Mouse (Mus musculus): ENCODE measurements around the gene Olfr66.

Olfr66 gene

GRCm38 (mm10) chr7:103886152-103886551 is at the start of gene Olfr66:
TSS of gene Olfr66 (minus strand) at chr7:103886252.
- no peak for DNase-seq (ENCODE audit: low spot score)

- no peak for DNase-seq (ENCODE audit: low spot score)
Observed at GRCm38 (mm10) chr7:103934264-103934663, 48.2 kb upstream of the Olfr66 start, which contains the start of gene Olfr632. TSS of gene Olfr632 (plus strand) at chr7:103934347.

DNA sequence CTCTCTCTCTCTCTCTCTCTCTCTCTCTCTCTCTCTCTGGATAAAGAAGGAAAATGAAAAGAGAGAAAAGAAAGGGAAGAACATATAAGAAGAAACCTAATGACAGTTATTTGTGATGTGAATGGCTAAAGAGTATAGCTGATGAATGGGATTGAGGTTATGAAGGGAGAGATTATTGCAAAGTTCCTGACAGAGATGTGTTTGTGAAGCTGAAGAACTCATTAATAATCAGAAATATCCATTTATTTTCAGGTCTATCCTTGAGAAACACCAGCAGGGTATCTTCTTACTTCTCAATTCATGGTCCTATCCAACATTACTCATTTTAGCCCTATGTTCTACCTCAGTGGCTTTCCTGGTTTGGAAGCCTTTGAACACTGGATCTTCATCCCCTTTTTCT is 42.5 kb upstream of the Olfr66 start, which contains the start of gene Olfr631:
TSS of gene Olfr631 (plus strand) at position 301 of the 400 bp plus-strand sequence.
- no peak for DNase-seq (ENCODE audit: low spot score)

DNA sequence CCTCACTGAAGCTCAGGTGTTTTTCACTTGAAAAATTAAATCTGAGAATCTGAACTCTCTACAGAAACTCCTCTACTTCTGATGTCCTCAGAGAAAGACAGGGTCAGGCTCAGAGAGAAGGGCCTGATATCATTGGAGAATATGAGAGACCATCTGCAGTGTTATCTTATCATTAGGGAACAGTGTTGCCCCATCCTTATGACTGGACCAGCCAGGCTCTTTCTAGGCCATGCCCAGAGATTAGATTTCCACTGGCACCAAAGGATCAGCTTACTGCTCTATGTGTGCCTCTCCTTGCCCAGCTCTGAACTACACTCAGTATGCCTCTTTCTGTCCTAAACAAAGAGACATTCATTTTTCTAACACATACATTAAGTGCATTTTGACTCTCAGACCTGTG is 29.3 kb upstream of the Olfr66 start:
- no peak for DNase-seq (ENCODE audit: low spot score)

DNA sequence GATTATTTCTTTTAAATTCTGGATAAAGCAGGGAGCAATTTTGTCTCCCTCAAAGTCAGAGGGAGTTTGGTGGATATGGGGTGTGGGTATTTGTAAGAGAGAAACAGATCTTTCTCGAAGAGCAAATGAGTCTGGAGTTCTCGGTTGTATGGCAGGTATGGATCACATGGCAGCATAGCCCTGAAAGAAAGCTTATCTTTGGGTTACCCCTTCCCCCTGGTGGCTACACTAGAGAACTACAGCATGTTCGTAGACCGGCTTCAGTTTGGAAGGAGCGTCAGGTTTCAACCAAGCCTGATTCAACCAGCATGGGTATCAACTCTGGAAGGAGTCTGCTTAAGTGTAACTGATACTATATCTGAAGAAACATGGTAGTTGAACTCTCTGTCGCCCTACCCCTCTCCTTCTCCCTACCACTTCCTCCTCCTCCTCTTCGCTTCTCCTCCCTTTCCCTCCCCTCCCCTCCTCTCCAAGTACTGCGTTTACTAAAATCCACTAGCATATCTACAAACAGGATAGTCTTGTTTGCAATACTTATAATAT is 27.0 kb upstream of the Olfr66 start:
- no peak for DNase-seq (ENCODE audit: low spot score)

DNA sequence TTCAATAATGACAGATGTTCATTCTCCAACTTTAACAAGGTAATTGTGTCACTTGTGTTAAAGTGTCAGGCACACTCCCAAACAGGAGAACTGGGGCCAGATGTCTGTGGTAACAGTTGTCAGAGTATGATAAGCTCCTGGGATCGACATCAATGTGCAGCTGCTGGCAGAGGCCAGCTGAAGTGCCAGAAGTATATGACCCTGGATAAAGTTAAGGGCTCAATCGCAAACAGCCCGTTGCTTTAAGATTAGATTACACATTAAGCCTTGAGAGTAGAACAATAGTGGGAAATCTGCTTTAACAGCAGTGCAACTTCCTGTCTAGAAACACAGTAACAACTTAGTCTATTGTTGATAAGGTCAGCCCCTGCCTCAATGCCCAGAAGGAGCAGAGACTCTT is 24.0 kb upstream of the Olfr66 start:
- no peak for DNase-seq (ENCODE audit: low spot score)

GRCm38 (mm10) chr7:103903187-103903586 is 17.1 kb upstream of the Olfr66 start, which contains the start of gene Olfr65:
TSS of gene Olfr65 (plus strand) at chr7:103903487.
- DNase-seq (ENCODE audit: low spot score), result no peak

DNA sequence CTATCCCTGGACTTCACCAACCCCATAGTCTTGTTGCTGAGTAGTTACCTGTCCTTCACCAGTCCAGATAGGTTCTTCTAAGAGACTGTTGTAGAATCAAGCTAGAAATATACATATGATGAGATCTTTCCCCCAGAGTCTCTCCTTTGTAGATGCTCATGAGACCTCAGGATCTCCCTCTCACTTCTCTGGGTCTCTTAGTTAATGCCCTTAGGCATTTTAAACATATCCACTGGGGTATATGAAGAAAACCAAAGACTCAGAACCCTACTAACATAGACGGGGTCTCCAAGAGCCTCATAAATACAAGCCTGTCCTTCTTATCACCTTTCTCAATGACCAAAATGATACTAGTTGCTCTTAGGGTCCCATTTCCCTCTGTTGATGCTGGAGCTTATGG is 8.3 kb upstream of the Olfr66 start, which contains the start of gene Olfr64:
TSS of gene Olfr64 (minus strand) at position 101 of the 400 bp plus-strand sequence.
- no peak for DNase-seq (ENCODE audit: low spot score)

DNA sequence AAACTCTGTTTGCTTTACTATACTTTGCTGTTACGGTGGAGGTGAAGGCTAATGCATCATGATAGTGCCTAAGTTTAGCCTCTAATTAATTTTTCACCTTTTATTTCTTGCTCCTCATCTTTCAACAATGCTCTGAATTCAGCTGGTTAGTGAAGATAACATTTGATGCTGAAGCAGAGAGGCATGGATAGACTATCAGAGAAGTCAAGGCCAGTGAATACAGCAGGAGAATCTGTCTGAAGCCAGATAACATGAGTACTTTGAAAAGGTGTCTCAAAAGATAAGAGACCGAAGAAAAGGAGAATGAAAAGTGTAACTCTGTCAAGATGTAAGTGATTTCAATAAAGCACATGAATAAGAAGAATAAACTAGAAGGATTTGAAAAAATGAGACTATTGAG is 9.0 kb downstream of the Olfr66 start:
- no peak for DNase-seq (ENCODE audit: low spot score)

- DNase-seq (ENCODE audit: low spot score), result no peak
Observed at GRCm38 (mm10) chr7:103874451-103874850, 11.6 kb downstream of the Olfr66 start.

DNA sequence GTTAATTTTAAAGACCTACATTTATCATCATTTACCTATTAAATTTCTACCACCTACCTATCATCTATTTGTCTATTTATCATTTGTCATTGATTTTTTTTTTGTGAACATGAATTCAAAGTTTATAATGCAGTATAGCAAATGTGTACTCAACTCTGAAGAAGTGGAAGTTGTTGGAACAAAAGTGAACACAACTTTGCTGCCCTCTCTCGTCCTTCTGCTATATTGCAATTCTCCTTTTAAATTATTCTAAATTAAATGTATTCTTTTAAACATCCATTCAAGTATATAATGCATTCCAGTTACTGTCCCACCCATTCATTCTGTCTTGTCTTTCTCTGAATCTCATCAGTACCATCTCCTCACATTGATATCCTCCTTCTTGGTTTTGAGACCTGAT is 13.0 kb downstream of the Olfr66 start:
- DNase-seq (ENCODE audit: low spot score), result no peak

GRCm38 (mm10) chr7:103870667-103871066 is 15.4 kb downstream of the Olfr66 start:
- DNase-seq (ENCODE audit: low spot score), result no peak

GRCm38 (mm10) chr7:103865716-103866115 is 20.3 kb downstream of the Olfr66 start:
- no peak for DNase-seq (ENCODE audit: low spot score)

- no peak for DNase-seq (ENCODE audit: low spot score)
Observed at GRCm38 (mm10) chr7:103861531-103861930, 24.5 kb downstream of the Olfr66 start.

DNA sequence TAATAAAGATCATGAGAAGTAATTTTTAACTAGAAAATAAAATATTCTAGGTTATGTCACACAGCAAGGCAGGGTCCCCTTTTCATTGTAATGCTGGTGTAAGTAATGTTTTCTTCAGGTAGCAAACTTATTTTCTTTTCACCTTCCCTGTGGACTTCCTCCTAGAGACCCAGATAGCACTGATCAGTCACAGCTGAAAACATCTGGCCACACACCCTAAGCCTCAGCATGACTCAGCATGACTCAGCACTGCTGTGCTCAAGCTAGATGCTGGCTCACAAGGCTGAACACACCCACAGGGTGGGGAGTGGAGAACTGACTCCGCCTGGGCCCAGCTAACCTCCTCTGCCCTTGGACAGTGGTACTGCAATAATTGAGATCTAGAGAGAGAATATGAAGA is 25.2 kb downstream of the Olfr66 start:
- DNase-seq (ENCODE audit: low spot score), result peak; percentile 22

- no peak for DNase-seq (ENCODE audit: low spot score)
Observed at GRCm38 (mm10) chr7:103859076-103859475, 27.0 kb downstream of the Olfr66 start.

- no peak for DNase-seq (ENCODE audit: low spot score)
Observed at GRCm38 (mm10) chr7:103854669-103855068, 31.4 kb downstream of the Olfr66 start.

DNA sequence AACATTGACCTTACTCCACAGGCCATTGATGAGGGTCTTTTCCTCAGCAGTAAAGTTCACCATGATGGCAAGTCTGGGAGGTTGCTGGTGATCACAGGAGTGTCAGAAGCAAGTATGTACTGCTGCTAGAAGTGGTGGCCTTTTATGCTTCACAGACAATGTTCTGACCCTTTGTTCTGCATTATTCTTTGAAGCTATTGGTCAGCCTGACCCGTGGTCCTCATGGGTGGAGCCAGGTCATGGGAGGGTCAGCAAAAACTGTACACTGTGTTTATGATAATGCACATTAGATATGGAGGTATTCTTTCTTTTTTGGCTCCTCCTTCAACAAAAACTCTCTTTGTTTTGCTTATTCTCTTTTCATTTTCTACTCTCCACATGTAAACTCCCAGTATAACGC is 33.0 kb downstream of the Olfr66 start, which contains the start of gene Hbb-y:
TSS of gene Hbb-y (minus strand) at position 127 of the 400 bp plus-strand sequence.
- no peak for DNase-seq (ENCODE audit: low spot score)

- DNase-seq (ENCODE audit: low spot score), result no peak
Observed at GRCm38 (mm10) chr7:103844525-103845325, 41.3 kb downstream of the Olfr66 start.

DNA sequence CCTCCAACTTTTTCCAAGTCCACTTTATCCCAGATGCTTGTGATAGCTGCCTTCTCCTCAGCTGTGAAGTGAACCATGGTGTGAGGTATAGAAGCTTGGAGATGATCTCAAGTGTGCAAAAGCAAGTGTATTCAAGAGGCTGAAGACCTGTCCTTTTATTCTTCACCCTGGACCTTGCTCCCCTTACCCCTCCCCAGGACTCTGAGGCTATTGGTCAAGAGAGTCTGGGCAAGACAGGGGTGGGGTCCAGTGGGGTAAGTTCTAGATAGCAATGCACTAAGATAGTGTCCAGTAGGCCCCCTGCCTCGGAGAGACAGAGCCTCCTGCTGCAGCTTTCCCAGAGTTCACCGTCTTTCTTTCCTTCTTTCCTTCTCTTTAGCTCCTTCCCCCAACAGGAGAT is 43.0 kb downstream of the Olfr66 start, which contains the start of gene Hbb-bh1:
TSS of gene Hbb-bh1 (minus strand) at position 131 of the 400 bp plus-strand sequence.
- no peak for DNase-seq (ENCODE audit: low spot score)

- no peak for DNase-seq (ENCODE audit: low spot score)
Observed at GRCm38 (mm10) chr7:103840268-103840667, 45.8 kb downstream of the Olfr66 start, which contains the start of gene Hbb-bh2. TSS of gene Hbb-bh2 (minus strand) at chr7:103840520.

Measured in urinary bladder, postnatal 14 days (tissue).